10 mouse cellular contexts compared by ENCODE assay signal in genomic region chr8:106674894-106675293, GRCm38 (mm10). TPM values are rescaled to one million over a fixed set of nuclear protein-coding genes. Genes with fewer than 3 reads are reported as not detected.
A peak's percentile ranks its signal among the peaks of the same experiment; 100 is the strongest.
DNase-seq lines count a peak whose midpoint lies in the region; ATAC-seq and TF ChIP-seq lines count a peak whose summit lies in the region.
"Had no signal": no experiment of that assay in that cellular context is flagged by ENCODE, and none has a peak within 500 bp of the region (broad histone marks: within the 10 kb centered on the region; RNA-seq: fewer than 3 reads in every experiment).

No protein-coding gene starts in this region.

- intact Hi-C loops in left cerebral cortex, adult 2 months (cut with DNase I), result no loop called here

- no peaks in the 10 kb centered on the region for H3K9me3 ChIP-seq in G1E (replicated peaks)
- no peaks in the 10 kb centered on the region for H3K9me3 ChIP-seq in limb, embryonic 10.5 days (replicated peaks)

- H3K4me3 ChIP-seq in left cerebral cortex, adult 2 months, result no peak overlapping the region
- H3K4me3 ChIP-seq in G1E (ENCODE audit: low read depth, low read length), result no peak overlapping the region
- no peak overlapping the region for H3K4me3 ChIP-seq in limb, embryonic 10.5 days

- no peak for ATAC-seq in G1E (ENCODE audit: extremely low read depth, insufficient number of reproducible peaks, low FRiP score, poor library complexity, severe bottlenecking)
- ATAC-seq in erythroid progenitor cell, adult 5-6 weeks (replicated peaks; ENCODE audit: low FRiP score, poor library complexity, severe bottlenecking), result no peak

- 82% methylated on average over 8 of the region's 8 CpGs for WGBS in limb, embryonic 10.5 days

- peaks cover 11% of the 10 kb centered on the region for H3K27me3 ChIP-seq in G1E (ENCODE audit: insufficient read depth, low read length)
- H3K27me3 ChIP-seq in limb, embryonic 10.5 days (ENCODE audit: low read depth, poor library complexity, severe bottlenecking), result no peaks in the 10 kb centered on the region

- peak; percentile 20 for TF ChIP-seq CTCF in left cerebral cortex, adult 2 months (IDR thresholded peaks at IDR 0.05)
- no peak for TF ChIP-seq CTCF in G1E (IDR thresholded peaks at IDR 0.05; ENCODE audit: low read depth, low read length)

- no peak overlapping the region for H3K27ac ChIP-seq in left cerebral cortex, adult 2 months
- no peak overlapping the region for H3K27ac ChIP-seq in limb, embryonic 10.5 days

- no peaks in the 10 kb centered on the region for H3K36me3 ChIP-seq in G1E (replicated peaks)
- no peaks in the 10 kb centered on the region for H3K36me3 ChIP-seq in limb, embryonic 10.5 days

- no peak for DNase-seq in left cerebral cortex, adult 2 months (ENCODE audit: extremely low spot score in 1 of 2, low spot score in 2 of 2)
- DNase-seq in left cerebral cortex, adult 8-10 months (ENCODE audit: low spot score in 2 of 2), result no peak
- peak; percentile 30 for DNase-seq in CD4-positive helper T cell, adult 2 months (ENCODE audit: low read depth, low spot score)
- DNase-seq in G1E (ENCODE audit: low spot score), result peak; percentile 14
- peak; percentile 69 for DNase-seq in induced T-regulatory cell, adult 2 months (ENCODE audit: low read depth)
- no peak for DNase-seq in limb, embryonic 10.5 days (ENCODE audit: low spot score)
- no peak for DNase-seq in yolk sac, embryonic 10.5 days (ENCODE audit: low spot score)
- DNase-seq: heart, postnatal 4 days; right cerebral cortex, postnatal 25 days had no signal

- H3K4me1 ChIP-seq in G1E (ENCODE audit: insufficient read depth, low read depth, low read length), result peaks cover 7% of the 10 kb centered on the region
- no peaks in the 10 kb centered on the region for H3K4me1 ChIP-seq in limb, embryonic 10.5 days

RNA-seq across cellular contexts. Expression of gene Tango6, which starts 8.0 kb away (rescaled TPM):
- 1 to 10 TPM; 6.5 to 6.9 TPM for total RNA-seq in left cerebral cortex, adult 2 months (2021)
- 1 to 10 TPM; 6.3 to 7.3 (median 7.0) TPM for total RNA-seq in left cerebral cortex, adult 8-10 months (2022)
- total RNA-seq in G1E (2014; fragmentation: Nextera tagmentation) (5.6 and 6.5 TPM in 2 replicates), G1E (2017) (2.0 and 2.7 TPM in 2 replicates)
- 1.7 and 2.0 TPM in 2 replicates for polyA plus RNA-seq in G1E (2012)
- total RNA-seq in erythroid progenitor cell, adult 5-6 weeks (2015; ENCODE audit: low replicate concordance), result 2.1 TPM in 1 of 2 replicates, not detected in the other
- total RNA-seq in erythroid progenitor cell, adult 5-6 weeks (2017; ENCODE audit: low replicate concordance), result 0.15 and 0.77 TPM in 2 replicates
- polyA plus RNA-seq in limb, embryonic 10.5 days (2016; fragmentation: Nextera tagmentation; extraction: Ambion mirVana), result 15.5 and 16.1 TPM in 2 replicates

Comparison
In these comparisons a context has a peak if more than half of its experiments do, and no peak if none do; other contexts are left out.
1. DNase-seq: peak in CD4-positive helper T cell, adult 2 months (single experiment), G1E (single experiment) and induced T-regulatory cell, adult 2 months (single experiment); none in left cerebral cortex, adult 2 months (0 of 2), left cerebral cortex, adult 8-10 months (0 of 2), limb, embryonic 10.5 days (single experiment) and yolk sac, embryonic 10.5 days (single experiment).